Mouse (Mus musculus) hindbrain, embryonic 13.5 days (tissue): ENCODE measurements around the gene Ccdc148. TPM values are rescaled to one million over a fixed set of nuclear protein-coding genes. Genes with fewer than 3 reads are reported as not detected.

ENCODE experiments used
- ATAC-seq: fragments of 200-750 bp; cut with Nextera tagmentation; 2 replicates; pipeline ENCODE4 v1.8.0; 2017; ENCODE audit warnings: moderate TSS enrichment; ENCODE audit not compliant: low FRiP score
- H3K27ac ChIP-seq: fragments of 300-500 bp; sonication (generic); 2 replicates; pipeline ENCODE4 v1.5.1; 2015; ENCODE audit warnings: inconsistent platforms, mild to moderate bottlenecking, moderate library complexity
- H3K27me3 ChIP-seq: fragments of 300-500 bp; sonication (generic); 2 replicates; pipeline ENCODE4 v1.6.1; 2015; ENCODE audit warnings: mild to moderate bottlenecking, inconsistent platforms
- H3K36me3 ChIP-seq: fragments of 300-500 bp; sonication (generic); 2 replicates; pipeline ENCODE4 v1.6.1; 2015; ENCODE audit warnings: mild to moderate bottlenecking, inconsistent platforms
- H3K4me1 ChIP-seq: fragments of 300-500 bp; sonication (generic); replicated peaks from 2 replicates; pipeline ENCODE4 v1.6.1; 2015; ENCODE audit warnings: inconsistent platforms
- H3K4me2 ChIP-seq: fragments of 300-500 bp; sonication (generic); 2 replicates; pipeline ENCODE4 v1.6.1; 2015; ENCODE audit warnings: inconsistent platforms, mild to moderate bottlenecking, moderate library complexity
- H3K4me3 ChIP-seq: fragments of 300-500 bp; sonication (generic); 2 replicates; pipeline ENCODE4 v1.5.1; 2015; ENCODE audit warnings: mild to moderate bottlenecking, inconsistent platforms
- H3K9ac ChIP-seq: fragments of 300-500 bp; sonication (generic); 2 replicates; pipeline ENCODE4 v1.6.1; 2015; ENCODE audit warnings: mild to moderate bottlenecking, inconsistent platforms
- H3K9me3 ChIP-seq: fragments of 300-500 bp; sonication (generic); 2 replicates; pipeline ENCODE4 v1.6.1; 2016; ENCODE audit warnings: inconsistent platforms
- WGBS: fragments of 180-500 bp; shearing (Covaris S2); methylation state at CpG from one replicate; pipeline ENCODE4 v1.1.7; 2015; 5-methylcytosine and 5-hydroxymethylcytosine counted together
- polyA plus RNA-seq: library from polyadenylated mRNA; unstranded; fragments of >200 nt; fragmentation: Nextera tagmentation; extraction: Ambion mirVana; gene quantifications from 2 replicates; pipeline ENCODE4 v1.2.1, GENCODE M21; 2015

The Ccdc148 gene
- polyA plus RNA-seq, 1 experiment from 2014 or later: 4.3 TPM

DNA sequence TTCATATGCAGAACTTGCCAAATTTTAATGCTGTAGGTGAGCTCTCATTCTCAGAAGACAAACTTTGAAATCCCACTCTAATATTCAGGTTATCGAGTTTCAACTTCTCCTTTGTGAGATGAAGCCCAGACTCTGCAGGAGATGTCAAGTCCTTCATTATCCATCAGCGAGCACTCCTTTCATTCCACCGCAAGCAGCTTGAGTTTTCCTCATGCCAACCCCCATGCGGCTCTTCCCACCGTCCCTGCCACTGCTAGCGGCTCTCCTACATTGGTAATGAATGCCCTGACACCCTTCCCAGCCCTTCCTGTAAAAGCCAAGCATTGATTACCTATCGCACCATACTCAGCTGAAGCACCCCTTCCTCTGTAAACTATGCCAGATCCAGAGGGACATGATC, 211.7 kb downstream of the Ccdc148 start:
- H3K9me3 ChIP-seq: no peaks in the 10 kb centered on the region
- H3K4me2 ChIP-seq: no peak overlapping the region
- H3K4me3 ChIP-seq: no peak overlapping the region
- 57% methylated on average over 7 of the region's 7 CpGs for WGBS
- H3K4me1 ChIP-seq: no peaks in the 10 kb centered on the region
- H3K36me3 ChIP-seq: no peaks in the 10 kb centered on the region
- no peak for ATAC-seq
- no peak overlapping the region for H3K27ac ChIP-seq
- no peaks in the 10 kb centered on the region for H3K27me3 ChIP-seq
- H3K9ac ChIP-seq: no peak overlapping the region

DNA sequence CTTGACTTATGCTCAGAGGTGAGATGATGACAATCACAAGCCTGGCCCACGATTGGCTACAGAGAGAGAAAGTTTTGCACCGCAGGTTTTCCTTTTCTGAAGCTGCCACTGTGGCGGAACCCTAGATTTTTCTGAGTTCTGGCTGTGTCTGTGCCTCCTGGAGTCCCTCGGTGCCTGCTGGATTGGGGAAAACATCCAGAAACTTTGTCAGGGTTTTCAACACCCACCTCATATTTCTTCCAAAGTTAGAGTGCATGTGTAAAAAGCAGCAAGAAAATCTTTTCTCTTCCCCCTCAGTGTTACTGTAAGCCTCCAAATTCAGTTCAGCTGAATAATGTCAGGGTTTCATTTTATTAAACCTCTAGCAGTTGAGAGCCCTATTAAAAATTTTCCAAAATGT, 219.1 kb downstream of the Ccdc148 start:
- ATAC-seq: no peak
- no peaks in the 10 kb centered on the region for H3K27me3 ChIP-seq
- H3K36me3 ChIP-seq: no peaks in the 10 kb centered on the region
- no peaks in the 10 kb centered on the region for H3K9me3 ChIP-seq
- no peak overlapping the region for H3K4me2 ChIP-seq
- H3K27ac ChIP-seq: no peak overlapping the region
- no peak overlapping the region for H3K9ac ChIP-seq
- no peak overlapping the region for H3K4me3 ChIP-seq
- H3K4me1 ChIP-seq: no peaks in the 10 kb centered on the region
- WGBS: 92% methylated on average over 4 of the region's 4 CpGs

DNA sequence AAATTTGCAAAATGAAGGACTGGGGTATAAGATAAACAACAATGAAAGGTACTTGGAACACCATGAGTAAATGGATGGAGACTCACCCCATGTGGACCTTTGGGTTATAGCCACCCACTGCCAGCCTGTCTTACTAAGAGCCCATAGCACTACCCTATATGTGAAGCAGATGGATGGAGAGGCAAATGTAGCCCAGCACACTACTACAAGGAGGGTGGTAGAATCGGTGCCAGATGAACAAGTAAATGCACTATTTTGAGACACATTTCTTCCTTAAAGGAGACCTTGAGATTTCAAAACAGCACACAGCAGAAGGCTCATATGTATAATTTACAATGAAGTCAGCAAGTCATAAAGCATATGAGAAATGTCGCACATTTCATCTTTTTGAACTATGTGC, 234.9 kb downstream of the Ccdc148 start:
- WGBS: 94% methylated on average over 2 of the region's 2 CpGs
- no peaks in the 10 kb centered on the region for H3K4me1 ChIP-seq
- no peaks in the 10 kb centered on the region for H3K27me3 ChIP-seq
- H3K9ac ChIP-seq: no peak overlapping the region
- H3K27ac ChIP-seq: no peak overlapping the region
- H3K9me3 ChIP-seq: no peaks in the 10 kb centered on the region
- H3K4me3 ChIP-seq: no peak overlapping the region
- H3K4me2 ChIP-seq: no peak overlapping the region
- H3K36me3 ChIP-seq: no peaks in the 10 kb centered on the region
- no peak for ATAC-seq

DNA sequence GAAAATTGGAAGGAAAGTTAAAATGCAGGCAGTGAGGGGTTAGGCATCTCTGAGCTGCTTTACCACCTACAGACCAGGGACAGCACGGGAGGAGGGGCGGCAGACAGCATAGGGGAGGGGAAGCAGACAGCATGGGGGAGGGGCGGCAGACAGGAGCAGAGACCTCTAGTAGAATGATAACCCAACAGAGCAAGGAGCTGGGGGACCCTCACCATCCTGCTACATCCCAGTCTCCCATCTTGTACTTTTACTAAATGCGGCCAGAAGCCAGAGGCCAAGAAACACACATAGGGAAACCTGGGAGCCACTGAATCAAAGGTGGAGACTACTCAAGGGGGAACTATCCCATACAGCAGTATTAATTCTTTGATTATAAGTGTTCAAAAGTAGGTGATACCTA, 242.1 kb downstream of the Ccdc148 start:
- Histone ChIP-seq H3K9ac (no peak overlapping the region), H3K27ac (no peak overlapping the region), H3K9me3 (no peaks in the 10 kb centered on the region), H3K36me3 (no peaks in the 10 kb centered on the region), H3K4me3 (no peak overlapping the region), H3K4me2 (no peak overlapping the region), H3K4me1 (no peaks in the 10 kb centered on the region), H3K27me3 (no peaks in the 10 kb centered on the region)
- ATAC-seq: no peak
- WGBS: 41% methylated on average over 4 of the region's 4 CpGs

DNA sequence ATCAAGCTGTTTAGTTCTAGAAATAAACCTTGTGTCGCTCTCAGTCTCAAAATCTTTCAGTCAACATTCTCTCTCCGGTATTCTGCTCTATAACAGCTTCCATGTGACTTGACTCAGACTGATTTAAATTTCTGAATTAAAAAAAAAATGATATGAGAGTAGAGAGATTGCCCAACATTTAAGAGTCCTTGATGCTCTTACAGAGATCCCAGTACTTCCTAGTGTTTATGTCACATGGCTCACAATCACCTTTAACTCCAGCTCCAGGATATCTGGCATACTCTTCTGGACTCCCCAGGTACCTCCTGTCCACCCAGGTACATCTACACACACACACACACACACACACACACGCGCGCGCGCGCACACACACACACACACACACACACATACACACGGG, 248.1 kb downstream of the Ccdc148 start:
- 98% methylated on average over 9 of the region's 9 CpGs for WGBS
- Histone ChIP-seq H3K9ac (no peak overlapping the region), H3K4me3 (no peak overlapping the region), H3K27ac (no peak overlapping the region), H3K4me1 (no peaks in the 10 kb centered on the region), H3K9me3 (no peaks in the 10 kb centered on the region), H3K4me2 (no peak overlapping the region), H3K36me3 (no peaks in the 10 kb centered on the region), H3K27me3 (0 out of 2 replicates have a peak, but pooled peaks cover 4% of the 10 kb centered on the region)
- ATAC-seq: no peak

DNA sequence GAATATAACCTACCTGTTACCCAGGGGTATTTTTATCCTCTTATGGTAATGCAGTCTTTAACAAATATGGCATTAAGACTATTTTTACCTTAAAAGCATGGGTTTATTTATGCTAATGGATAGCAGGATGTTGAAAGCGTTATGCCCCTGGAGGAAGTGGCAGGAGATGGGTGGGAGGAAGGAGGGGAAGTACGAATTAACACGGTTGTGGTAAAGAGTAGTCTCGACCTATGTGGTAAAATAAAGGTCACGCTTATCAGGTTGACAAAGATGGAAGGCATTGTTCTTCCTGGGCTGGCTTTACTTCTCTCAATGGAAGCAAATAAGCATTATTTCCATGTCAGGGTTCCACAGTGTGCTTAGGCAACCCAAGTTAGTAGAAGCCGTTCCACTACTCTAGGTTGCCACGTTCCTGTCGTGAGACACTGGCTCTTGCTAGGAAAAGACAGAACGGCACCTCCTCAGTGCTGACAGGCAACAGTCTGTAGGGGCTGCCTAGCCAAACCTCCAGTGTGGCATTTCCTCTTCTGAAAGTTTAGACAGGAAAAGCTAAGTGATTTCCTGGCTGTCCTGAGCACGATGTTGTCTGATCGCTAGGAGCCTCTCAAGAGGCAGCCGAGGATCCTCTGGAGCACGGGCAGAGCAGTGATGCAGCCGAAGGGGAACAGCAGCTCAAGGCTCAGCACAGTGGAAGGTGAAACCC, 253.5 kb downstream of the Ccdc148 start:
- Histone ChIP-seq H3K9ac (no peak overlapping the region), H3K36me3 (no peaks in the 10 kb centered on the region), H3K4me1 (peaks cover 4% of the 10 kb centered on the region; the same call in 1 of the 2 replicates), H3K27me3 (0 out of 2 replicates have a peak, but pooled peaks cover 8% of the 10 kb centered on the region), H3K4me2 (peak overlapping the region; percentile 34), H3K4me3 (no peak overlapping the region), H3K27ac (no peak overlapping the region), H3K9me3 (no peaks in the 10 kb centered on the region)
- peak; percentile 59; the same call in 1 of the 2 replicates for ATAC-seq
- 30% methylated on average over 14 of the region's 14 CpGs for WGBS

DNA sequence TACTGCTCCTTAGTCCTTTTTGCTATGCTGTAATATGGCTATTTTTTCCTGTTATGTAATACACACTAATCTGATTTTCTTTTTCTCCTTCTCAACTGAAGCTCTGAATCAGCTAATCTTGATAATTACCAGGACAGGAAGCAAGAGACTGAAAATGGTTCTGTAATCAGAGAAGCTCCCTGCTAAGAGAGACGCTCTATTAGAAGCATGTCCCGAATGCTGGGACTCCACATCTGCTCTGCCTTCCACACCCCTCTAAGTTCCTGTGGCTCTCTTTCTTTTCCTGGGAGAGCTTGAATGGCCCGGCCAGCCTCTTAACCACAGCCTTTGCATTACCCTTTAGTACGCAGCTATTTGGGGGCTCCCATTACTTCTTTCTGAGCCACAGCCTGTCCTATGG, 255.4 kb downstream of the Ccdc148 start:
- ATAC-seq: no peak

DNA sequence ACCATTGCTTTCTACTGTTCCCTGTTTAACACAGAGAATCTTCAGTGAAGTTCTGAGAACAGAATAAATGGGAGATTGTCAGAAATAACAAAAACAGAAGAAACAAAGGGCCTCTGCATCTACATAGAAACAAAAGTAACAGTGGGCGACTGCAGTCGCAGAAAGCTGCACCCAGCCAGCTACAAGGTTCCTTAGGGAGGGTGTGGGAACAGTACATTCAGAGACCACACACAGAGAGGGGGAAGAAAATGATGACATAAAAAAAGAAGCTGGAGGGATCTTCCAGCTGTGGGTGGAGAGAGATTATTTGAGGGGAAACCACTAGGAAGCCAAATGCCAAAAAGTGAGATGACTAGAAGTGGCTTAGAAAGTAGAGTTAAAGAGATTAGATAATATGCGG, 280.6 kb downstream of the Ccdc148 start:
- H3K27me3 ChIP-seq: no peaks in the 10 kb centered on the region
- H3K27ac ChIP-seq: no peak overlapping the region
- no peaks in the 10 kb centered on the region for H3K9me3 ChIP-seq
- no peaks in the 10 kb centered on the region for H3K36me3 ChIP-seq
- H3K4me2 ChIP-seq: no peak overlapping the region
- no peak for ATAC-seq
- no peaks in the 10 kb centered on the region for H3K4me1 ChIP-seq
- H3K4me3 ChIP-seq: no peak overlapping the region
- no peak overlapping the region for H3K9ac ChIP-seq
- WGBS: 33% methylated on average over 3 of the region's 3 CpGs

More for the DNA sequence above, 255.4 kb downstream of the Ccdc148 start:
- Histone ChIP-seq H3K4me2 (no peak overlapping the region), H3K9me3 (no peaks in the 10 kb centered on the region), H3K4me3 (no peak overlapping the region), H3K4me1 (peaks cover 4% of the 10 kb centered on the region; the same call in 1 of the 2 replicates), H3K9ac (no peak overlapping the region), H3K36me3 (no peaks in the 10 kb centered on the region), H3K27me3 (0 out of 2 replicates have a peak, but pooled peaks cover 8% of the 10 kb centered on the region), H3K27ac (no peak overlapping the region)
- WGBS: 71% methylated on average over 4 of the region's 4 CpGs

DNA sequence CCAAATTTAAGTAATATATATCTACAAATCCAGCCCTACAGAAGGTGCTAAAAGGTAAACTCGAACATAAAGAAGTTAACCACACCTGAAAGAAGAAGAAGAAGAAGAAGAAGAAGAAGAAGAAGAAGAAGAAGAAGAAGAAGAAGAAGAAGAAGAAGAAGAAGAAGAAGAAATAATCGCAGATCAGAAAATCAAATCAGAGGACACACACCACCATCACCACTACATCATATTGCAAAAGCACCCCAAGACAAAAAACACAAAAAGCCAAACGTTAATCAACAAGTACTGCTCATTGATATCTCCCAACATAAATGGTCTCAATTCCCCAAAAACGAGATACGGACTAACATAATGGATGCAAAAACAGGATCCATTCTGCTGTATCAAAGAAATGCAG, 301.3 kb downstream of the Ccdc148 start, which contains the start of gene Gm11099:
TSS of gene Gm11099 (plus strand) at position 301 of the 400 bp plus-strand sequence.
- Histone ChIP-seq H3K9me3 (no peaks in the 10 kb centered on the region), H3K4me3 (no peak within 1 kb of the TSS), H3K4me1 (no peaks in the 10 kb centered on the region), H3K27ac (no peak within 1 kb of the TSS), H3K36me3 (no peaks in the 10 kb centered on the region), H3K9ac (no peak within 1 kb of the TSS), H3K4me2 (no peak within 1 kb of the TSS), H3K27me3 (no peaks in the 10 kb centered on the region)
- no peak for ATAC-seq
- WGBS: 91% methylated on average over 5 of the region's 5 CpGs

DNA sequence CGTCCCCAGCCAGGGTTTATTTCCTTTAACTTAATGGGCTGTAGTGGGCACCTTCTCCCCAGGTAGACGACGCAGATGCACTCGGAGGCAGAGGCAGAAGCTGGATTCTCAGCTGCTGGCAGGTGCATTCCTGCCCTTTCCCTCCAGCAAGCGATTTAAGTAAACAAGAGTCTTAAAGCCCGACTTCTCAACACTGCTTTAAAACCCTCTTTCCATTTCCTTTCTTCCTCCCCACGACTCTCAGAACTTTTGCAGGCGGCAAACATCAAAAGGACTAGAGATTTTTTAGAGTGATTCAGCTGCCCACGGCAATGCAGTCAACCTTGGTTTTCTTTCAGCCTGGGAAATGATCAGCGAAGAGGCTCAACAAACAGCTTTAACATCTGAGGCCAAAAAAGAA, 316.0 kb downstream of the Ccdc148 start:
- H3K27ac ChIP-seq: no peak overlapping the region
- H3K27me3 ChIP-seq: no peaks in the 10 kb centered on the region
- no peaks in the 10 kb centered on the region for H3K4me1 ChIP-seq
- no peak for ATAC-seq
- H3K4me3 ChIP-seq: no peak overlapping the region
- 44% methylated on average over 10 of the region's 10 CpGs for WGBS
- no peak overlapping the region for H3K9ac ChIP-seq
- H3K36me3 ChIP-seq: no peaks in the 10 kb centered on the region
- H3K9me3 ChIP-seq: 0 out of 2 replicates have a peak, but pooled peaks cover 3% of the 10 kb centered on the region
- H3K4me2 ChIP-seq: no peak overlapping the region

DNA sequence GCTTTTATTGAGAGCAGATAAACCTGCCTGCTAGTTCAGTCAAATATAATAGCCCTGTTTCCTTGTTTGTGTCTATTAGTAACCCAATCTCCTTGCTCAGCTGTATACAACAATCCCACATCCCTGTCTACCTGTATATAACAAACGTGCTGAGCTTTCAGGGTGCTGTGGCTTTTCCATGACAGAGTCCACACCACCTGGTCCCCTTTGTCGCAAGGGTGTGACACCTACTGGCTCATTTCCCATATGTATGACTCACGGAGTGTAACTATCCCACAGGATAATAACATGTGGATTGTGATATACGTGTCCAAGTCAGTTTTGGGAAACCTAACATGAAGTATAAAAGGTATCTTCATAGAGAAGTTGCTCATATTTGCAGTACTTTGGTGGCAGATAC, 318.0 kb downstream of the Ccdc148 start:
- no peak for ATAC-seq
- WGBS: 88% methylated on average over 4 of the region's 4 CpGs
- Histone ChIP-seq H3K27ac (no peak overlapping the region), H3K36me3 (no peaks in the 10 kb centered on the region), H3K9me3 (0 out of 2 replicates have a peak, but pooled peaks cover 3% of the 10 kb centered on the region), H3K4me3 (no peak overlapping the region), H3K9ac (no peak overlapping the region), H3K27me3 (no peaks in the 10 kb centered on the region), H3K4me2 (no peak overlapping the region), H3K4me1 (no peaks in the 10 kb centered on the region)

DNA sequence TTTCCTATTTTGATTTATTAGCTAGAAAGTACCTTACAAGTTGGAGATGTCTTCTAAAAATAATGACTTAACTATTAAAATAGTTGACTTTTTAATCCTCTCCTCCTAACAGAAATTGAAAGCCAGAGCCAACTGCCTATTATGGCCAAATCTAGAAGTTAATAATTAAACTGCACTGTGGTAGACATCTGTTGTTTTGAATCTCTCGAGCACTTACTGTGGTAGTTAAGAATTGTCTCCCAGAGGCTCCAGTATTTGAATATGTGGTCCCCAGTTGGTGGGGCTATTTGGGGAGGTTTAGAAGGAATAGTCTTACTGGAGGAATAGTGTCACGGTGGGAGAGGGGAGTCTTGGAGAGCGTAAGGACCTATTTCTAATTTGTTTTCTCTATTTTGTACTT, 319.5 kb downstream of the Ccdc148 start:
- no peak overlapping the region for H3K9ac ChIP-seq
- WGBS: 65% methylated on average over 3 of the region's 3 CpGs

More for the DNA sequence above, 319.5 kb downstream of the Ccdc148 start:
- no peak overlapping the region for H3K4me3 ChIP-seq
- no peak overlapping the region for H3K27ac ChIP-seq
- no peaks in the 10 kb centered on the region for H3K36me3 ChIP-seq
- no peak for ATAC-seq
- no peaks in the 10 kb centered on the region for H3K27me3 ChIP-seq
- no peak overlapping the region for H3K4me2 ChIP-seq
- H3K4me1 ChIP-seq: no peaks in the 10 kb centered on the region
- H3K9me3 ChIP-seq: 0 out of 2 replicates have a peak, but pooled peaks cover 3% of the 10 kb centered on the region
